Mouse (Mus musculus) spleen, adult 2 months (tissue): ENCODE data around the gene Lhpp.

Source experiments
- CTCF ChIP-seq: fragments of 200-500 bp; IDR thresholded peaks from 2 replicates; pipeline ENCODE4 v1.5.1; 2011; ENCODE audit warnings: mild to moderate bottlenecking, inconsistent platforms; ENCODE audit not compliant: insufficient read depth, insufficient read length, insufficient replicate concordance; ENCODE audit errors: extremely low read depth
- POLR2A ChIP-seq: fragments of 200-500 bp; IDR thresholded peaks from 2 replicates; pipeline ENCODE4 v1.6.1; 2011; ENCODE audit warnings: low read depth, low read length, inconsistent platforms

DNA sequence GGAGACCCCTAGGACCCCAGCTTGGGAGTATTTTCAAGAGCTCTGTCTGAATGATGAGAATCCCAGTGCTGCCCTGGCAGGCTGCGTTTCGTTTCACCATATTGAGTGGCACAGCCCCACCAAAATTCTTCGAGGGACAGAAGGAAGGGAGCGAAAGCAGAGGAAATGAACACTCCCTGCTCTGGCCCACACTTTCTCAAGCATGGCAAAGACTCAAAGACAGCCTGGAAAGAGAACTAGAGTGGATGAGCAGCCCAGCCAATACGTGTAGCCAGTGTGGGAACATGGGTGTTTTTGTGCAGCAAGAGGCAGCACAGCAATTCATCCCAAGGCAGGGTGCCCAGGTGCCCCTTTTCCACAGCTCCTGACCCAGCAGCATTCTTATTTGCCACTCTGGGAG, 132.5 kb downstream of the Lhpp start:
- no peak for TF ChIP-seq POLR2A
- no peak for TF ChIP-seq CTCF
